Mouse (Mus musculus) liver, embryonic 14.5 days (tissue): ENCODE measurements around the gene Sh3bp1. TPM values are rescaled to one million over a fixed set of nuclear protein-coding genes. Genes with fewer than 3 reads are reported as not detected.
A peak's percentile ranks its signal among the peaks of the same experiment; 100 is the strongest.

Source experiments
- ATAC-seq: fragments of 200-750 bp; cut with Nextera tagmentation; 2 replicates; pipeline ENCODE4 v1.8.0; 2017; ENCODE audit warnings: moderate number of reproducible peaks, mild to moderate bottlenecking, moderate library complexity; ENCODE audit not compliant: insufficient read depth
- DNase-seq, 3 experiments: peaks; one replicate each; pipeline ENCODE4 v3.0.0-alpha.2; 2012 to 2013; ENCODE audit warnings: low read depth in 3 of 3, low spot score in 3 of 3
- H3K27ac ChIP-seq: fragments of 300-500 bp; sonication (generic); 2 replicates; pipeline ENCODE4 v1.5.1; 2014; ENCODE audit warnings: moderate library complexity, mild to moderate bottlenecking, control low read depth, inconsistent platforms
- H3K27me3 ChIP-seq: fragments of 300-500 bp; sonication (generic); 2 replicates; pipeline ENCODE4 v1.6.1; 2014; ENCODE audit warnings: mild to moderate bottlenecking, low read length, moderate library complexity; ENCODE audit not compliant: control insufficient read depth, insufficient read depth
- H3K36me3 ChIP-seq: fragments of 300-500 bp; sonication (generic); replicated peaks from 2 replicates; pipeline ENCODE4 v1.6.1; 2014; ENCODE audit warnings: low read depth; ENCODE audit not compliant: control insufficient read depth, insufficient read depth
- H3K4me1 ChIP-seq, 2 experiments: fragments of 200-500 bp in 1 of 2; fragments of 300-500 bp in 1 of 2; sonication (generic) in 1 of 2; replicated peaks; 2 replicates each; pipeline ENCODE4 v1.6.1; 2012 to 2014; ENCODE audit warnings: antibody characterized with exemption in 1 of 2, inconsistent platforms in 1 of 2, low read length in 1 of 2; ENCODE audit not compliant: control insufficient read depth in 2 of 2, insufficient read depth in 2 of 2
- H3K4me2 ChIP-seq: fragments of 300-500 bp; sonication (generic); 2 replicates; pipeline ENCODE4 v1.6.1; 2014; ENCODE audit warnings: low read depth, mild to moderate bottlenecking, control low read depth, moderate library complexity
- H3K4me3 ChIP-seq, 2 experiments: fragments of 200-500 bp in 1 of 2; fragments of 300-500 bp in 1 of 2; sonication (generic) in 1 of 2; 2 replicates each; pipeline ENCODE4 v1.5.1; 2012 to 2014; ENCODE audit warnings: low read depth in 2 of 2, low read length in 2 of 2, mild to moderate bottlenecking in 2 of 2, control low read depth in 1 of 2, inconsistent platforms in 1 of 2, moderate library complexity in 1 of 2; ENCODE audit not compliant: insufficient read depth in 1 of 2
- H3K9ac ChIP-seq: fragments of 300-500 bp; sonication (generic); replicated peaks from 2 replicates; pipeline ENCODE4 v1.6.1; 2014; ENCODE audit warnings: mild to moderate bottlenecking, control low read depth, moderate library complexity
- H3K9me3 ChIP-seq: fragments of 300-500 bp; sonication (generic); 2 replicates; pipeline ENCODE4 v1.6.1; 2016; ENCODE audit warnings: low read length, mixed read lengths; ENCODE audit not compliant: control insufficient read depth
- CTCF ChIP-seq: IDR thresholded peaks from 2 replicates; pipeline ENCODE4 v1.5.1; 2016; ENCODE audit warnings: antibody characterized with exemption, low read depth, control low read depth
- EP300 ChIP-seq: IDR thresholded peaks from 2 replicates; pipeline ENCODE4 v1.6.1; 2016; ENCODE audit warnings: antibody characterized with exemption, low read depth
- WGBS: fragments of 180-500 bp; shearing (Covaris S2); extraction: QIAGEN DNeasy Blood & Tissue Kit; methylation state at CpG from one replicate; pipeline ENCODE4 v1.1.7; 2014; ENCODE audit not compliant: insufficient replicate concordance; 5-methylcytosine and 5-hydroxymethylcytosine counted together
- polyA plus RNA-seq, 2 experiments: library from polyadenylated mRNA; depleted of rRNA in 1 of 2; stranded (reverse) in 1 of 2; unstranded in 1 of 2; fragments of >200 nt; fragmentation: Nextera tagmentation in 1 of 2; extraction: Ambion mirVana in 1 of 2; gene quantifications; 2 replicates each; pipeline versions ENCODE4 v1.2.1 to v1.2.3; 2012 to 2014

Gene Sh3bp1
- polyA plus RNA-seq, 2 experiments = 13.3 to 22.2 TPM

DNA sequence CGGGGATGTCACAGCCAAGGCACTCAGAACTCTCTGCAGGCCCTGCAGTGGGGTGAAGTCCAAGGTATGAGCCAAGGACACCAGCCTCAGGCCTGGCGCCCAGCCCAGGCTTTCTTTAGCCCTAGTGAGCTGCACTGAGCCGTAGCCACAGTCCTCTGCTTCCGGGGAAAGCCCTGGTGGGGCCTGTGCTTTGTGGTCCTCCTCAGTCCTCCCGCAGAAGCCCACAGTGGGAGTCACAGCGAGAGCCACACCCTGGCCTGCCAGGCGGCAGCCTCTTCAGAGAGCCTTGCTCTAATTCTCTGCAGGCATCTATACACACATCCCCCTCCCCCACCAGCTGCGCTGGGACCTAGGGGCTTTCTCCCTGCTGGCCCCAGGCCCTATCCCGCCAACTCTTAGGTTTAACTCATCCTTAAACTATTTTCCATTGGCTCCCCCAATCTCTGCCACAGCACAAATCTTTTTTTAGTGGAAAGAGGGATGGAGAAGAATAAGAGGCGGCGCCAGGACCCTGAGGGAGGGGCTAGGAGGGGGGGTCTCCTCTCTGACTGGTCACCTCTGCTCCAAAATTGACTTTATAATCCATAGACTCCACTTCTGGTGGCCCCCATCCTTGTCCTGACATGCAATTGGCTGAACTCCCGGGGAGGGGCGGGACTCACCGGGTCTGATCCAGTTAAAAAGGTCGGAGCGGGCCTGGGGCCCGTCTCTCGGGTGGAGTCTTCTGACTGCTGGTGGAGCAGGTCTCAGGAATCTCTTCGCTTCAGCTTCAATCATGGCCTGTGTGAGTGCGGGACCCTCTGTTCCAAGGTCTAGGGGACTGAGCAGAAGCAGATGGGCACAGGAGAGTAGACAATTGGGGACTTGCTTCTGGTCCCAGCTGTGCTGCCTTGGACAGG is 26.7 kb downstream of the Sh3bp1 start, which contains the start of gene Lgals1:
Gene Lgals1 (plus strand): TSS at position 705 of the 899 bp plus-strand sequence.
- ATAC-seq = peak; percentile 39
- Histone ChIP-seq H3K27me3 (no peaks in the 10 kb centered on the region), H3K36me3 (no peaks in the 10 kb centered on the region; the same call in 1 of the 2 replicates)

DNA sequence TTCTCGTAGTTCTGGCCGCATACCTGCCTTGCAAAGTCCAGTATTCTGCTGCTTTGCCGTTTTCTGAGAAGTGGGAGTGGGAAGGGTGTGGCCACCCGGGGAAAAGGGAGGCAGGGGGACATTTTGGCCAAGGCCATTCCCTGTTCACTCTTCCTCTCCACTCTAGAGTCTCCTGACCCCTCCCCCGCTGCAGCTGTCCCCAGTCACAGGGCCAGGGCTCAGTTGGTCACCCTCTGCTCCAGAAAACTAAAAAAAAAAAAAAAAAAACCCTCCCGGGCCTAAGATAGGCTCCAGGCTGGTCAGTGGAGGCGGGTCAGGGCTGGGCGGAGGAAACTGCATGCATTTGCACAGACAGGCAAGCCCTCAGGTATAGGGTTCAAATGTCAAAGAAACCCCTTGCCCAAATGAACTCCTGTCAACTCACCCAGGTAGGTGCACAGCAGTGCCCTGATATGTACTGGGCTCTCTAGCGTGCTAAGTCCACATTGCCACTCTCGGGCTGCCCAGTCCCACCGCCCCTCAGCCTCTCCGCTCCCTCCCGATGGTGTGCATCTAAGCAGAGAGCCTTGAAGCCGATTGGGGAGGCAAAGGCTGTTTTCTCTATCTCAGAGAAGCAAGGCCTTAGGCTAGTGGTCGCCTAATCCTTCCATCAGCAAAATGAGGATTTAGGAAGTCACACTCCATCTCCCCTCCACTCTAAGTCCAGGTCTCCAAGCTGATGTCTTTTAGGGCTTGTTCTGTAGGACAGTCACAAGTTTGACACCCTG is 27.6 kb downstream of the Sh3bp1 start:
- Histone ChIP-seq H3K4me3 (peak overlapping the region; percentile 66 to 77), H3K36me3 (no peaks in the 10 kb centered on the region; the same call in 1 of the 2 replicates), H3K27ac (peak overlapping the region; percentile 10), H3K4me1 (peaks cover 58 to 60% of the 10 kb centered on the region in 2 experiments), H3K9ac (peak overlapping the region; percentile 49), H3K9me3 (no peaks in the 10 kb centered on the region), H3K27me3 (no peaks in the 10 kb centered on the region), H3K4me2 (peak overlapping the region; percentile 75)
- TF ChIP-seq EP300 (no peak), CTCF (no peak)
- WGBS = 6% methylated on average over 15 of the region's 15 CpGs
- DNase-seq (no peak), ATAC-seq (no peak)

More for the DNA sequence above, 26.7 kb downstream of the Sh3bp1 start, which contains the start of gene Lgals1:
- Histone ChIP-seq H3K27ac (peak within 1 kb of the TSS; percentile 98), H3K4me2 (peak within 1 kb of the TSS; percentile 75), H3K4me1 (peaks cover 65 to 67% of the 10 kb centered on the region in 2 experiments), H3K4me3 (peak within 1 kb of the TSS; percentile 66 to 77), H3K9me3 (no peaks in the 10 kb centered on the region), H3K9ac (peak within 1 kb of the TSS; percentile 49)
- whole genome bisulfite sequencing = 6% methylated on average over 20 of the region's 20 CpGs
- peak; percentile 65 to 76 (median 74) for DNase-seq
- TF ChIP-seq CTCF (no peak), EP300 (no peak)

DNA sequence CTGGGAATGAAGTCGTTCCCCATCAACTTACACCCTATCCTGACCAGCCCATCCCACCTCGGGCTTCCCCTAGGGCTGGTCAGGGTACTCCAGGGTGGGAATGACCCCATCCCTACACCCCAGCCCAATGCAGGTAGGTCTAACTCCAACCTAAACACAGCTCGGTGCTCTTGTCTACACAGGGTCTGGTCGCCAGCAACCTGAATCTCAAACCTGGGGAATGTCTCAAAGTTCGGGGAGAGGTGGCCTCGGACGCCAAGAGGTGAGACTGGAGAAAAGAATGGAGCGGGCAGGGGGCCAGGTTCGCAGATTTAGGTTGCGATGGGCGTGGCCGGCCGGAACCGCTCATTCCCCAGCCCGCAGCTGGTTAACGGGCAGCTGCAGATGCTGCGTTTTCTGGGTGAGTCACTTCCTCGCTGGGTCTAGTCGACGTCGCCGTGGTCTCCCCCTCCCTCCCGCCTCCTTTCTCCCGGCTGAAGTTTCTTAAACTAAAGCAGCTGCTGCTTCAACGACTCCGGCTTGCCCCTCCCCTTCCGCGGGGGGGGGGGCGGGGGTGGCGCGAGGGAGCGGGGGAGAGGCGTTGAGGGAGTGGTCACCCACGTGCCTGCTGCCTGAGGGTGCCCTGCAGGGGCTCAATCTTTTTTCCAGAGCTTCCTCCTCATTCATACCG is 28.4 kb downstream of the Sh3bp1 start:
- H3K4me1 ChIP-seq = peaks cover 51 to 52% of the 10 kb centered on the region in 2 experiments
- H3K36me3 ChIP-seq = no peaks in the 10 kb centered on the region; the same call in 1 of the 2 replicates
- under 1% methylated on average over 29 of the region's 35 CpGs for WGBS
- peak overlapping the region; percentile 10 for H3K27ac ChIP-seq
- H3K9me3 ChIP-seq = no peaks in the 10 kb centered on the region
- H3K9ac ChIP-seq = peak overlapping the region; percentile 49
- peak overlapping the region; percentile 66 to 77 for H3K4me3 ChIP-seq
- no peaks in the 10 kb centered on the region for H3K27me3 ChIP-seq
- DNase-seq (peak in 1 of 3 experiments; percentile 66), ATAC-seq (peak; percentile 17; the same call in 1 of the 2 replicates)
- H3K4me2 ChIP-seq = peak overlapping the region; percentile 75
- TF ChIP-seq EP300 = no peak
- TF ChIP-seq CTCF = 0 out of 2 replicates have a peak, but pooled peaks have one; percentile 3

GRCm38 (mm10) chr15:78928539-78928938 is 29.0 kb downstream of the Sh3bp1 start:
- Histone ChIP-seq H3K4me1 (peaks cover 46 to 48% of the 10 kb centered on the region in 2 experiments), H3K9ac (peak overlapping the region; percentile 49), H3K4me2 (peak overlapping the region; percentile 75), H3K36me3 (no peaks in the 10 kb centered on the region; the same call in 1 of the 2 replicates), H3K4me3 (no peak overlapping the region; a peak in 1 of 4 replicates), H3K27ac (peak overlapping the region; percentile 64), H3K9me3 (no peaks in the 10 kb centered on the region), H3K27me3 (no peaks in the 10 kb centered on the region)
- 45% methylated on average over 8 of the region's 8 CpGs for WGBS
- DNase-seq (no peak), ATAC-seq (no peak)
- no peak for TF ChIP-seq EP300
- TF ChIP-seq CTCF = no peak
